Mouse (Mus musculus) activated CD4-positive, CD25-positive, alpha-beta regulatory T cell, adult 4 months (primary cell): ENCODE measurements around the gene Fbxl8. TPM values are rescaled to one million over a fixed set of nuclear protein-coding genes. Genes with fewer than 3 reads are reported as not detected.
"Not testable (repeated sequence)": the region's sequence is repeated elsewhere in the genome, so short reads cannot be mapped to it uniquely, and the experiment has no call there.

Experiments
- ATAC-seq: one replicate; pipeline ENCODE4 v1.8.0; 2017
- polyA plus RNA-seq, 2 experiments: library from polyadenylated mRNA; unstranded; fragments of 100-300 nt; shearing (Covaris generic); gene quantifications; one replicate each; pipeline ENCODE4 v1.2.1; 2017

The Fbxl8 gene
- 10 to 100 TPM; 17.7 to 24.2 TPM for polyA plus RNA-seq

DNA sequence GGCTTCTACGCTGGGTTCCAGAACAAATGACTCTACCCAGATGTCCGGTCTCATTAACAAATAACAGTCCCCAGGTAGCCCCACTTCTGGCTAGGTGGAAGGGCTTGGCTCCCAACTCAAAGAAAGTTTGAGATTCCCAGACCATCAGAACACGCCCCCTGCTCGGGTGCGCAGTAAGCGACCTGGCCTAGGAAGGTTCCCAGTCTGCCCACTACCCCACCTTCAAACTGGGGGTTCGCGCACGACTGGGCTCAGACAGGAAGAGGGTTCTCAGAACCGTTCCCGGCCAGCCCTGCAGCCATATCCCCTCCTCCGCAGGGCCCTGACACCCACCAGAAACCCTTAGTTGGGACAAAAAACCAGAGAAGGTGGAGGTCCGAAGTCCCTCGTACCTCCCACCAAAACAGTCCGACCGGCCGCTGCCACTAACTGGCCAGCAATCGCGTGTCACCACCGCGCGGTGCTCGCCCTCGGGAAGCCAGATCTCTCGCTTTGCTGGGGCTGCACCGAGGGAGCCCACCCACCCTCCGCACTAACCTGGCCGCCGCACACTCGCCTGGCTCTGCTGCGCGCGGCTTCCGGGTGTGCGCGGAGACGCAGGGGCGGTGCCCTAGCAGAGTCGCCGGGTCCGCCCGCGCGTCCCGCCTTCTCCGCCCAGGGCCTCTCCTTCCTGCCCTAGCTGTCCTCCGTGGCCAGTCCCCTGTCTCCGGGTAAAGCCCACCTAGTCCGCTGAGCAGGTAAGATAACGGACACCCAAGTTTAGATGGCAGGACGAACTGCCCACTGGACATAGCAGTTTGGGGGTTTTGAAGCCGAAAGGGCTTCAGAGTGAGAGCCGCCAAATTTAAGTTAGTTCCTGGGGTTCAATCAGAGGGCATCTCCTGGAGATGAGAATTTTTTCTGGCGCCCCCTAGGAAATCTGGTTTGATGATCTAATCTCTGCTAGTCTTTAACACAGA is at the start of gene Fbxl8, which contains the start of gene Tradd:
TSS of gene Fbxl8 (plus strand) at position 625 of the 959 bp plus-strand sequence.
TSS of gene Tradd (minus strand) at position 586 of the 959 bp plus-strand sequence.
- ATAC-seq, result peak; percentile 60

DNA sequence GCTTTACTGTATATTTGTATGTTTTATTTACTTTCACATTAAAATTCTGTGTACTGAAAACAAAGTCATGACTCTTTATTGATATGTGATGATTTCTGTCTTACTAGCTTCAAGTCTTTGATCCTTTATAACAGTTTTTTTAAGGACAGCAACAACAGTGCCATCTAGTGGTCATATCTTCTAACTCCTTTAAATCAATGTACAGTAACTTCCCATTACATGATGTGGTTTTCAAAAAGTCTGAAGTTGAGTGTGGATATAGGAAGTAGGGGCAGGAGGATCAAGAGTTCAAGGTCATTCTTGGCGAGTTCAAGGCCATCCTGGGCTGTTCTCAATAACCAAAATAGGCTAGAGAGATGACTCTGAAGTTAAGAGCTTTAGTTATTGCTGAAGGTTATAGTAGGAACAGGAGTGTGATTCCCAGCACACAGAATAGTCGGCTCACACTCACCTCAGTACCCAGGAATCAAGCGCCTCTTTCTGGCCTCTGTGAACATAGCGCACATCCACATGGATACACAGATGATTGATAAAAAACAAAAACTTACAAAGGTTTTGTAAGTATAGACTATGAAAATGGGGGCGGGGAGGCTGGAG is 46.4 kb upstream of the Fbxl8 start:
- ATAC-seq, result peak; percentile 63

DNA sequence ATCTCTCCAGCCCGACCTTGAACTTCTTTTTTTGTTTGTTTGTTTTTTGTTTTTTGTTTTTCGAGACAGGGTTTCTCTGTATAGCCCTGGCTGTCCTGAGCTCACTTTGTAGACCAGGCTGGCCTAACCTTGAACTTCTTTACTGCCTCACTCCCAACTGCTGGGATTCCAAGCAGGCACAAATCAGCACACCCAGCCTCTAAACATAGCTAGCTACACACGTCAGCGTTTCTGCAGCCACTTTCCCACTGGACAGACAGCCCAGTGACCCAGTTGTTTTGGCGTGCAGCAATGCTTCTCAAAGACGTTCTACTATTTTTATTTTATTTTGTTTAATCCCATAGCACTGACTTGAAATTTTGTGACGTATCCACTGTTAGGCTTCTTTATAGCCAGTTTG is 40.6 kb upstream of the Fbxl8 start:
- no peak for ATAC-seq

DNA sequence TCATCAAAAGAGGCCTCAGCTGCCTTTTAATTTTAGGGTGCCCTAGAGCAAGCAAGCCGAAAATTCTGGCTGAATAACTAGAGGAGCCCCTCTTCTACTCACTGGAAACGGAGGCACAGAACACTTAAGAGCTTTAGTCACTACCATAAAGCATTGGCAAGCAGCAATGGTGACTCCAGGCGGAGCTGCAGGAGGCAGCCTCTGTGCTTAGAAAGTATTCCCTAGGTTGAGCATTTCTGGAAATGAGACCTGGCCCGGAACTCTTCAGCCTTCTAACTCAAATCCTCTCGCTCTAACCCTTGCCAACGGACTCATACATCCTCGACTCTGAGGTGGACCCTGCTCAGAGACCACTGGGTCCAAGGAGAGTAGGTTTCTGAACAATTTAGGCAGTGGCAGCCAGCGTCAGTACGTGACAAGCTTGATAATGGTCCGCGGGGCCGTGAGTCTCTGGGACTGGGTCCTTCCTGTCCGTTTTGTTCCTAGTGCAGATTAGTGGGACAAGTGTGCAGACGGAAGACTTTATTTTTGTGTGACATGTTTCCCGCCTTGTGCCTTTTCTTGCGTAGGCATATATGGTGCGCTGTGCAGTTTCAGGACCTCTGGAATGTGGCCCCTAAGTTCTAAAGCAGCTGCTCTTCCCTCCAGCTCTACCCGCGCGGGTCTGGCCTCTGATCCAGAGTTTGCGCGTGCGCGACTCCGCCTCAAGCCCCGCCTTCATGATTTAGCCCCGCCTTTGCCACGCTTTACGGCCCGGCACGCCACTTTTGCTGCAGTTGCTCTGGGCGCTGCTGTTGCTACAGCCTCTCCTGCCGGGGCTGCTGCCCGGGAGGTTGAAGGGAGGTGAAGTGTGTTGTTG is 39.8 kb upstream of the Fbxl8 start, which contains the start of gene D230025D16Rik:
TSS of gene D230025D16Rik (plus strand) at position 733 of the 859 bp plus-strand sequence.
- peak; percentile 87 for ATAC-seq

DNA sequence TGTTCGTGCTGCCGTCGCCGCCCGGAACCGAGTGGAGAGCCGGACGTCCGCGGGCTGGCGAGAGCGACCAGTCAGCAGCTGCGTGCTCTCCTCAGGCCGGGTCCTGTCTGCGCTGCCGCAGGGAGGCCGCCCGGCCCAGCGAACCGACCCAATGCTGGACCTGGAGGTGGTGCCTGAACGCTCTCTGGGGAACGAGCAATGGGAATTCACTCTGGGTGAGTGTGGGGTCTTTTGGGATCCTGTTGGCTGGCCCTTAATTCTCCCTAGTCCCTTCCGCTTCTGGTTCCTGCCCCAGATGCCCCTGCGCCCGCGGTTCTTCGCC is 39.2 kb upstream of the Fbxl8 start:
- no peak for ATAC-seq

DNA sequence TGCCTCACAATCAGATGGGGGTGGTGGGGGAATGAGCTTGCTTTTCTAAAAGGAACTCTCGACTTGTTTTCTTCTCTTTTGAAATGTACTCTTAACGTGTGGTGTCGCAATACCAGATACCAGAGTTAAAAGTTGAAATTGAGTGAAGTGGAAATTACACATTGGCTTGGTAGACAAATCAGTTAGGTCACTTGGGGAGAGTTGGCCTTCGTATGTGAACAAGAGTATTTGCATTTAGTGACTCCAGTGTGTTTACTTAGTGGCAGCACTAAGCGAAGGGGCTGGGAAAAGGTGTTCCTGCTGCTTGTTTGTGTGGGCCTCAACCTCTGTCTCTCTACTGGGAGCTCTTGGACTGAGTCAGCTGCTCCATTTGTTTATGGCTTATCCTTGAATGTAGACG is 38.5 kb upstream of the Fbxl8 start:
- ATAC-seq, result no peak

DNA sequence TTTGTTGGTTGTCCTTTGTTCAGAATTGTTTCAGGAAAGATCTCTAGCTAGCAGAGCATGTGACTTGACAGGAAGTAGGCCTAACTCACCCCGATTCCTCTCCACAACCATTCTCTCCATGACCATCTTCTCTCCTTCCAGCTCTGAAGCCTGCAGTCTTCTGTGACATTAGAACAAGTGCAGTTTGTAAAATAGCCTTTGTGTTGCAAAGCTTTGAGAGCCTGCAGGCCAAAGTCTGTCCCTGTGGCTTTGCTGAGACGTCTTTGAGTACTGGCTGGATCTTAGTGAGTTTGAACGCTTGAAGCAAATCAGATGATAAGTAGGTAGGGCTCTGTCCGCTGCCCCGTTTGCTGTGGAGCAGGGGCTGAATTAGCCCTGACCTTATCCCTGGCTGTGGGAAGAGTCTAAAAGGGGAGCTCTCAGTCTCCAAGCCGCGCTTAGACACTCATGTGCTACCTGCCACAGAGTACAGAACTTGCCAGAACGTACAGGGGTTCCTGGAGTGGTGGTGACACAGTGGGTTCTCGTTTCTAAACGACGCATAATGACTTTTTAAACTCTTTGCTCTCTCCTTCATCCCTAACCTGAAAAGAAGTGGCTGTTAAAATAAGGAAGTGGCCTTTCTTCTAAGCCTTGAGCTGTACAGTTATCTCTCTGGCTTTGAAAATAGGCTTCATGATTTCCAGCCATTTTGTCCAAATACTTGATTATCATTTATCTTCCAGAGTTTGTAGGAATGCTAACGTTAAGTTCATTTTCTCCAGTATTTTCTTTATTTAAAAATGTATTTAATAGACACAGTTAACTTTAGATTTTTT is 32.7 kb upstream of the Fbxl8 start:
- ATAC-seq, result no peak

DNA sequence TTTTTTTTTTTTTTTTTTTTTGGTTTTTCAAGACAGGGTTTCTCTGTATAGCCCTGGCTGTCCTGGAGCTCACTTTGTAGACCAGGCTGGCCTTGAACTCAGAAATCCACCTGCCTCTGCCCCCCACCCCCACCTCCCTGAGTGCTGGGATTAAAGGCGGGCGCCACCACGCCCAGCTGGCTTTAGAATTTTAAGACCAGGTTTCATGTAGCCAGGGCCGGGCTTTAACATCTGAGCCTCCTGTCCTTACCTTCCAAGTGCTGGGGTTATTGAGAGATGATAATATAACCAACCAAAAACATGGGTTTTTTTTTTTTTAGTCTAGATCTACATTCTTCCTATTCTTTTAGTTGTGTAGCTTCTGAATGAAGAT is 32.1 kb upstream of the Fbxl8 start:
- ATAC-seq, result not testable (repeated sequence)

DNA sequence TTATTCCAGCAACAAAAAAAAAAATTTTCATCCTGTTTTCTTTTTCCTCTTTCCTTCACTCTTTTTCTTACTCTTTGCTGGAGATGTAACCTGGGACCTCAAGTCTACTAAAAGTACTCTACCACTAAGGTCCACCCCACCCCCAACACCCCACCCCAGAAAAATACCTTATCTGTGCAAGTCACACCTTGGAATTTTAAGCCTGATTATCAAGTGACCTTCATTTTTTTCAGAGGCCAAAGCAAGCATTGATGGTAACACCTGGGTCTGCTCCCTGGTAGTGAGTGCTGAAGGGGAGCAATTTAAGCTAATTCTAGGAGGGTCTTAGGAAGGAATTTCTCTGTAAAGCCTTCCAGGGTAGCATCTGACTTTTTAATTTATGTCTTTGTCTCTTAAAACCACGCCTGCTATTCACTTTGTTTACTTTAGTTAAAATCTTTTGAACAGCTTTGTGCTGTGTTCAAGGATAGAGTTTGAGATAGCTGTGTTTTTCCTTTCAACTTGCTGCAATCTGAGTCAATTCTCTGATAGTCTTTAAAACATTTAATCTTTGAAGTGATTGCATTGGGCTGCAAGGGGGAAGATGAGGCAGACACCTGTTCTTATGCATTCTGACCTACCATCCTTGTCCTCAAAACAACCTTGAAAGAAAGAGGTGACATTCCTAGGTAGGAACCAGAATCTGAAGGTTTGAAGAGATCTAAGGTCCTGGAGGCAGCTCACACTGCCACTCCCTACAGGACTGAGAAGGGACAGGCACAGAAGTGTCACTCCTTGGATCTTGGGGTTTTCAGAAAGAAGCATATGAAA is 31.1 kb upstream of the Fbxl8 start:
- no peak for ATAC-seq

DNA sequence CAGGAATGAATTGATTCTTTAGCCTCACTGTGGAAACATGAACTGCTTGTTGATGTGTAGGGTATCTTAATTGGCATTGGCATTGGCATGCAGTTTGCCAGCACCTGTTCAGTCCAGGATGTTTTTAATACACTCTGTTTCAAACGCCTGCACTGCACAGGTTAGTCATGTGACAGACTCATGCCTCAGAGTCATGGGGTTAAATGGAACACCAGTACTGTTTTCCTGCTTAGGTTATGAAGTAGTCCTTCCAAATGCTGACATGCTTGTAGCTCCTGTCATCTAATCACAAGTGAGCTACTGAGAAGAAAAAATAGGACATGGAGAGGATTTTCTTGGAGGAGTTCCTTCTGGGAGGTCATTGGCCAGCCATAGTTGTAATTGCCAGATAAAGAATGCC is 29.2 kb upstream of the Fbxl8 start:
- ATAC-seq, result no peak

DNA sequence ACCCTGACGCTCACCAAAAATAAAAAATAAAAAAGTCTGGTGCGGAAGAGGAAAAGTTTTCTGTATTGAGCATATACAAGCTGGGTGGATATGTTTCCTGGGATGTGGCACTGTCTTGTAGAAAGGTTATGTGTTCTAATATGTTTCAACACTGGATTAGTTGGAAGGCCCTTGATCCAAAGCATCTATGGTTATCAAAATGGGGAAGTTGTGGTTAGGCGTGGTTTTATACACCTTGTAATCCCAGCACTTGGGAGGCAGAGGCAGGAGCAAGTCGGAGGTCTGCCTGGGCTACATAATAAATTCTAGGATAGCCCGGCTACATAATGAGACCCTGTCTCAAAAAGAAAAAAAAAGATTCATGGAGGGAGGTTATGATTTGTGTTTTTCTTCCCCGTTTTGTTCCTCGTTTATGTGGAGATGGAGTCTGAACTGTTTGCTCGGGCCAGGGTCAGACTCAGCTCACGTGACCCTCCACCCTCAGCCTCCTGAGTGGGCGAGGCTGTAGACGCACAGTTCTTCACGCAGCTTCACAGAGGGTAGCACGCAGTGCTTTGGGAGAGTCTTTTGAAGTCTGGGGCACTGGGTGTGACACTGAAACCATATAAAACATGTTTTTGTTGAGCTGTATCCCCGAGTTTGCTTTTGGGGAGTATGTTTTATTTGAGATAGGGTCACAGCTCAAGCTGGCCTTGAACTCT is 26.9 kb upstream of the Fbxl8 start:
- ATAC-seq, result no peak

DNA sequence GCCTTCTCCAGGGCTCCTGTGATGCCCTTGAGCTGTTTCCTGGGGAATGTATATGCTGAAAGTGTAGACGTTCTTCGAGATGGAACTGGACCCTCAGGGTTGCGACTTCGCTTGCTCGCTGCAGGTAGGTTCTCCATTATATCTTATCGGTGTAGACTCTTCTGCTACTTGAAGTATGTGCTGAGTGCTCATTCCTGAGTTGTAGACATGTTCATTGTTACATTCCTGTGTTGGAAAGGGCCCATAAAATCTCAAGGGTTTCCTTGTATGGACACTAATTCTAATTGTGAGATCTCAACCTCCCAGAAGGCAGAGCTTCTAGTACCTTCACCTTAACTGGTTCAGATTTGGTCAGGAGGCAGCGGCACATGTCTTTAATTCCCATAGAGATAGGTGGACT is 23.4 kb upstream of the Fbxl8 start:
- ATAC-seq, result no peak

DNA sequence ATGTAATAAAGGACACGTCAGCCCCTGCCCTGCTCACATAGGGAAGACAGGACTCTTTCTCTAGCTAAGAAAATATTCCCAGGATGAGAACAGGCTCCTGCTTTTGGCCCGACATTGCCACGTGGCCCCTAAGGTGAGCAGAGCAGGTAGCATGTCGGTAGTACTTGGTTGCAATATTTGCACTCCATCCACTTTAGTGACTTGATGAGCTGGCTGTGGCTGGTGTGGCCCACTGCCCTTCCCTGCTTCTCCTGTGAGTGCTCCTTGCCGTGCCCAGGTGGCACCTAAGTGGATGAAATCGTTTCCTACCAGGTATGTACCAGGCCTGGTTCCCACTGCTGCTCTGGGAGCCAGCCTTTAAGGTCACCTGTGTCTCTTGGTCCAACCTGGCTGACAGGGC is 12.5 kb upstream of the Fbxl8 start:
- no peak for ATAC-seq

DNA sequence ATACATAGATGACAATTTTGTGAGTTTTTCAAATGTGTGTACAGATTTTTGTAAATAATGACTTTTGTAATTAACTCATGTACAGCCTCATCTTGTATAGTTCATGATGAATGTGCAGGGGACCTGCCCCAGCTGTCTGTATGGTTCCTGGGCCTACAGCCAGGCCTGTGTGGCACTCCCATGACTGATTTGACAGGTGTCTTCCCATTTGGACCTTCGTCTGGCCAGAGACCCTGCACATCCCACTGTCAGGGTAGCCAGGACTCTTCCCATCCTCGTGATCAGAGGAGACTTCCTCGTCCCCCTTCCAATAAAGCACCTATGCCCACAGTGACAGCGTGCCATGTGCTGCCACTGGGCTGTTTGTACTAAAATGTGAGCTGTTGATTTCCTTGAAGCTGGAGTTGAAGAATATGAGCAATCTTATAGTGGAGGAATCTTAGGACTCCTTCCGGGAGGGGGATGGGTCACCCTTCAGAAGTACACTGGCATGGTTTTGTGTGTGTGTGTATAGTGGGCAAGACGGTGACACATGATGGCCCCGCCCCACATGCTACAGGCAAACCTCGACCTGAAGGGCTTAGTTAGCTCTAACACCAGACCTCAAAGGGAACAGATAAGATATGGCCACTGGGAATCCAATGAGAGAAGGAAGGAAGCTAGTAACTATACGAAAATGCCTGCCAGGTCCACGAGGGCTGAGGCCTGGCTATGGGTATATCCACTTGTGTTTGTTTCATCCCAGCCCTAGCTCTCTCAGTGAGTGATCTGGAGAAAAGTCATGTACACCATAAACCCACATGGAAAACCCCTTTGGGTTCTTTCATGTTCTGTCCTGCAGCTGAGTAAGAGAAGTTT is 11.5 kb upstream of the Fbxl8 start:
- ATAC-seq, result no peak

DNA sequence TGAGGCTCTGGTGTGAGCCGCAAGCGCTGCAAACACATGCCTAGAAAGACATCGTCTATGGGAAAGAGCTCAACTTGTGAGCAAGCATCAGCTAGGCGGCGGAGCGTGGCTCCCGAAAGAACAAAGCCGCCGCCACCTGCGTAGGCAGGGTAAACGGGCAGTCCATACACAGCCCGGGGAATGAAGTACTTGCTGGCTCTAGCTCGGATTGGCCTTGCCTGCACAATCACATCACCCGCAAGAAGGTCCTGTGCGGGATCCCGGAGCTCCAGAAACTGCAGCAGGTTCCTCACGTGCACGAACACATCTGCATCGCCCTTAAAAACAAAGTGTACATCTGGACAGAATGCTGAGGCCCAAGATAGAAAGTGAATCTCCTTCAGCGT is 10.7 kb upstream of the Fbxl8 start:
- ATAC-seq, result no peak

DNA sequence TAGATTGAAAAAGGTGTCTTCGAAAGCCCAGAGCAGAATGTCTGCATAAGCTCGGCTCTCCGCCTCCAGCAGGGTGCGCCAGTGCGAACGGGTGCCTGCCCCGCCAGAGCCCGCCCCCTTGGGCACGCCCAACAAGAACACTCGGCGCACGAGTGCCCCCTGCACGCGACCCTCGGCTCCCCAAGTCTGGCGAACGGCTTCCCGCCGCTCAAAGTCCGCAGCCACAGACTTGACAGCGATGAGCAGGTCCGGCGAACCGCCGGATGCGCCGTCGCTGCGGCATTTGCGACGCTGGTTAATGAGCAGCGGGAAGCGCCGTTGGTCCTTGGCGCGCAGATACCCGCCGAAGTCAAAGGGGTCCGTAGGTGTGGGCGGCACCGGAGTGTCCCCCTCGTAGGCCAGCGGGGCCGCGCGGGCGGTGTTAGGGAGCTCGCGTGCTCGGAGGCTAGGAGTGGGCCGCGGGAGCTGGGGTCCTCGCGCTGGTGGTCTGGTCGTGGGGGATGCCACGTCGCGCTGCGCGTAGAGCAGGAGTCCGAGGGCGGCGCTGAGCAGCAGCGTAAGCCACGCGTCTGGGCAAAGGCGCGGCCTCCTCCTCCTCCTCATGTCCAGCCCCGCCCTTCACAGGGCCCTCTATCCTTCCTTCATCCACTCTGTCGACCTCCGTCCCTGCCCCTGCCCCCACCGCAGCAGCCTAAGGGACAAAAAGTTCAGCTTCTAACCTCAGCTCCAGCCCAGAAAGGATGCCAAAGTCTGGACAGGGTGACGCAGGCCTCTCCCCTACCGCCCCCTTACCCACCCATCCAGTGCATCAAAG is 10.1 kb upstream of the Fbxl8 start:
- ATAC-seq, result peak; percentile 81

DNA sequence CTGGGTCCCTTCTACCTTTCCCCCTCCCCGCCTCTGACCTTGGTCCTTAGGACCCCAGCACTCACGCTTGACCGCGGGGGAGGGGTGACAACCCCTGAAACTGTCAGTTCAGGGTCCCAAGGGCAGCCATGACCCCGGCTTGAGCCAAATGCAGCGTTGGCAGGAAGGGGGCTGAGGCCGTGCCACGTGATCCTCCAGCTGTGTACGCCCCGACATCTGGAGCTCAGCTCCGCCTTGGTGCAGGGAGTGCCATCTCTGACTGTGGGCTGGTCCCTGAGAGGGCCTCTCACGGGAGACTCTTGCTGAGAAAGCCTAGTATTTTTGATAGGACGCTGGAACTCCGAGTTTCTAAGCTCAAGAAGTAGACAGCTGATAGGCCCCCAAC is 9.5 kb upstream of the Fbxl8 start, which contains the start of gene B3gnt9:
TSS of gene B3gnt9 (minus strand) at position 188 of the 385 bp plus-strand sequence.
- peak; percentile 38 for ATAC-seq

DNA sequence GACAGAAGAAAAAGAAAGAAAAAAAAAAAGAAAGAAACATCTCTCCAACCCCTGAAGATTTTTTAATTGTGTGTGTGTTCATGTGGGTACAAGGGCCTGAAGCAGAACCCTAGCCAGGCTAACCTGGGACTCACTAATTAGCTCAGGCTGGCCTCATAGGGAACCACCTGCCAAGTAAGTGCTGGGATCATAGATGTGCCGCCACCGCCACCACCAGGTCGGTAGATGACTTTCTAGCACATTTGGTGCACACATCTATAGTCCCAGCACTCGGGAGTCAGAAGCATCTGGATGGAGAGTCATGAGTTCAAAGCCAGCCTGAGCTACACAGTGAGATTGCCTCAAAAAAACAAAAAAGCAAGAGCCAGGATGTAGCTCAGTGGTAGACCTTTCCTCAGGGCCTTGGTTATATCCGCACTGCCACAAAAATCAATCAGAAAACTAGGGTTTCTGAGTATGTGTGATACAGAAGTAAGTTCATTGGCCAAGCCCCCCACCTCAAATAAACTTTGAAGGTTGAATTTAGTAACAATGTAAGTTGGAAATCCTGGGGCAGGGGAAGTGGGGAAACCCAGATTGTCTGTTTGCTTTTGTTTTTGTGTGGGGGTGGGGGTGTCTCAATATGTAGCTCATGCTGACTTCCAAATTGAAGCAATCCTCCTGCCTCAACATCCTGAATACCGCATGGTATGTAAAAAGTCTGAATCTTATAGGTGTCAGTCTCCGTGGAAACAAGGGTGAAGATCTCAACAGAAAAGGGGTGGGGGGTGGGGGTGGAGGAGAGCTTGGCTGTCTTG is 6.9 kb upstream of the Fbxl8 start:
- no peak for ATAC-seq
